Mouse (Mus musculus): ENCODE measurements around the gene Selenoo.

GRCm38 (mm10) chr15:89149271-89150040 is 60.6 kb downstream of the Selenoo start, which contains the start of gene Mapk11:
- TF ChIP-seq CTCF (IDR thresholded peaks at IDR 0.05; ENCODE audit: low read depth, low read length) (no peak), POLR2A (IDR thresholded peaks at IDR 0.05; ENCODE audit: extremely low read depth, insufficient read depth, low read length) (no peak)

All from liver, adult 2 months (tissue).